Mouse (Mus musculus): ENCODE results near the gene Alg12. TPM values are rescaled to one million over a fixed set of nuclear protein-coding genes. Genes with fewer than 3 reads are reported as not detected.
A peak's percentile ranks its signal among the peaks of the same experiment; 100 is the strongest.

Alg12 gene
- polyA plus RNA-seq, 1 experiment from 2014 or later = 20.5 TPM

DNA sequence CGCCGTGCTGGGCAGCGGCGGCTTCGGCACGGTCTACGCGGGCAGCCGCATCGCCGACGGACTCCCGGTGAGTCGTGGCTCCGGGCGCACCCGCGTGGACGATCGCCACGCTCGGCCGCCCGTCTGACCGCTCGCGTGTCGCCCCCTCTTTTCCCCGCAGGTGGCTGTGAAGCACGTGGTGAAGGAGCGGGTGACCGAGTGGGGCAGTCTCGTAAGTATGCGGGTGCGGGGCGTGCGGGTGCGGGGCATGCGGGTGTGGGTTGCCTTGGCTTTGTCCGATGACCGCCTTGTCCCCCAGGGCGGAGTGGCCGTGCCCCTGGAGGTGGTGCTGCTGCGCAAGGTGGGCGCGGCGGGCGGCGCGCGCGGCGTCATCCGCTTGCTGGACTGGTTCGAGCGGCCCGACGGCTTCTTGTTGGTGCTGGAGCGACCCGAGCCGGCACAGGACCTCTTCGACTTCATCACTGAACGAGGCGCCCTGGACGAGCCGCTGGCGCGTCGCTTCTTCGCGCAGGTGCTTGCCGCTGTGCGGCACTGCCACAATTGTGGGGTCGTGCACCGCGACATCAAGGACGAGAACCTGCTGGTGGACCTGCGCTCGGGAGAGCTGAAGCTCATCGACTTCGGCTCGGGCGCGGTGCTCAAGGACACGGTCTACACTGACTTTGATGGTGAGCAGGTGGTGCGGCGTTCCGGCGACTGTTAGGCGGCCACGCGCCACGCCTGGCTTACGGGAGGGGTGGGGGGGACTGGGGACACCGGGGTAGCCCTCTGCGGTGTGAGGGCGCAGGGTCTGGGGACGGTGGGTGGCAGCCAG lies 44.0 kb upstream of the Alg12 start:
- H3K27me3 ChIP-seq = no peaks in the 10 kb centered on the region
- no peak for TF ChIP-seq CTCF (IDR thresholded peaks at IDR 0.05)
- CTCF ChIA-PET = interaction anchor here (1.5 to 2.8 kb wide), 5 partner anchors 13 to 59 kb away, joined by 5 to 20 read pairs (median 11); no protein-coding TSS in a partner anchor
- in situ Hi-C loops (cut with MboI; ENCODE audit: low pct_unique_long_range_greater_than_20kb) = no loop called here
- POLR2A ChIA-PET = interaction anchor here (0.6 to 5.3 kb wide), 8 partner anchors 8 to 54 kb away, joined by 3 to 44 read pairs (median 8); no protein-coding TSS in a partner anchor
- DNase-seq (ENCODE audit: low read depth, low spot score) (no peak), ATAC-seq (no peak)

DNA sequence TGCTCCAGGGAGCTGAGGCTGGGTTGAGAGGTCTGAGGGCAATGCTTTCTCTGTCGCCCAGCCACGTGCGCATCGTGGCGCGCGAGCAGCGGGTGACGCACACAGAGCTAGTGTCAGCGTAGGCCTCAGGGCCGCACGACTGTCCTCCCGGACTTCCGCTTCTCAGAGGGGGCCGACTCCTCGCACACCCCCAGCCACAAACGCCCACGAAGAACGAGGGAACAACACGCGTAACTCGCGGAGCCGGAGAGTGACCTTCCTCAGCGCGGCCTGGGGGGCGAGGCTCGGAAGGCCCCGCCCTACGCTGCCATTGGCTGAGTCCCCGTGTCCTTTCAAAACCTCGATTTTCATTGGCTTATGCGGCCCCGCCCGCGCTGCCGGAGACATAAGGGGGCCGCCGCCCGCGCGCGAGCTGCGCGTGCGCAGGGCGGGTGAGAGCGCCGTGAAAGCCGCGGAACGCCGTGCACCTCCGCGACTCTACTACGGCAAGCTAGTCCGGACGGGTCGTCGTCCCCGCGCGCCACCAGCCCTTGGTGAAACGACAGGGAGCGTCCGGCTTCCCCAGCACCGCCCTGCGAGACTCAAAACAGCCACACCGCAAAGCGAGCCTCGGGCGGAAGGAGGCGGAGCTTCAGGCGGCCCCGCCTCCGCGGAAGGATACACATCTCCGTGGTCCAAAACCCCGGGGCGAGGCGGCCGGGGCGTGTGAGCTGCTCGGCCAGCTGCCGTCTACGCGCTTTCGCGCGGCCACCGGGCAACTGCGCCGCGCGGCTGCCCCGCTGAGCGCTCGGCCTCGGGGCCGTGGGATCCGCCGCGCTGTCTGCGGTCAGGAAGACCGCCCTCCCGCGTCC lies 42.9 kb upstream of the Alg12 start, which contains the start of gene Pim3:
Gene Pim3, plus strand, starts transcription at position 415 of the 851 bp plus-strand sequence.
- POLR2A ChIA-PET = interaction anchor here (0.6 to 1.9 kb wide), 6 partner anchors 10 to 75 kb away, joined by 3 to 29 read pairs (median 6); no protein-coding TSS in a partner anchor
- CTCF ChIA-PET = interaction anchor here (1.0 to 2.8 kb wide), 4 partner anchors 11 to 32 kb away, joined by 3 to 11 read pairs (median 4); no protein-coding TSS in a partner anchor
- ATAC-seq (peak; percentile 65), DNase-seq (ENCODE audit: low read depth, low spot score) (peak; percentile 90)
- no peaks in the 10 kb centered on the region for H3K27me3 ChIP-seq
- in situ Hi-C loops (cut with MboI; ENCODE audit: low pct_unique_long_range_greater_than_20kb) = no loop called here
- TF ChIP-seq CTCF (IDR thresholded peaks at IDR 0.05) = no peak

DNA sequence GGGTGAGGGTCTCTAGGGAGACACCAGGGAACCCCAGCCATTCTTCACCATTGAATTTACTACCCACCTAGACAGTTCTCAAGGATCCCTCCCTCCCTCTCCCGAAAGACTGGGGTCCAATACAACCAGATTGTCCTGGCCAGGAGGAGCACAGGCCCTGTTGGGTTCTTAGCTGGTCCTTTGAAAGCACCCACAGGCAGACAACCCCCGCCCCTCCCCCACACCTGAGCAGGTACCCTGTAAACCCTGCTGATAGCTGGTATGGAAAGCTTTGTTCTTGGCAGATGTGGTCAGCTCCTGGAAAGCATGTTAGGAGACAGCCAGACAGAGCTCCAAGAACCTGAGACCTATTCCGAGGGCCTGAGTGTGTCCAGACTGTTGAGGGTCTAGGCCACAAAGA lies 41.7 kb upstream of the Alg12 start:
- POLR2A ChIA-PET = interaction anchor here (0.7 to 1.9 kb wide), 3 partner anchors 9 to 31 kb away, joined by 4 to 29 read pairs (median 11); no protein-coding TSS in a partner anchor
- ATAC-seq (no peak), DNase-seq (ENCODE audit: low read depth, low spot score) (no peak)
- CTCF ChIA-PET = interaction anchor here (1.5 to 2.8 kb wide), 2 partner anchors 16 to 31 kb away, joined by 4 to 11 read pairs; no protein-coding TSS in a partner anchor
- no peaks in the 10 kb centered on the region for H3K27me3 ChIP-seq
- in situ Hi-C loops (cut with MboI; ENCODE audit: low pct_unique_long_range_greater_than_20kb) = no loop called here
- no peak for TF ChIP-seq CTCF (IDR thresholded peaks at IDR 0.05)

DNA sequence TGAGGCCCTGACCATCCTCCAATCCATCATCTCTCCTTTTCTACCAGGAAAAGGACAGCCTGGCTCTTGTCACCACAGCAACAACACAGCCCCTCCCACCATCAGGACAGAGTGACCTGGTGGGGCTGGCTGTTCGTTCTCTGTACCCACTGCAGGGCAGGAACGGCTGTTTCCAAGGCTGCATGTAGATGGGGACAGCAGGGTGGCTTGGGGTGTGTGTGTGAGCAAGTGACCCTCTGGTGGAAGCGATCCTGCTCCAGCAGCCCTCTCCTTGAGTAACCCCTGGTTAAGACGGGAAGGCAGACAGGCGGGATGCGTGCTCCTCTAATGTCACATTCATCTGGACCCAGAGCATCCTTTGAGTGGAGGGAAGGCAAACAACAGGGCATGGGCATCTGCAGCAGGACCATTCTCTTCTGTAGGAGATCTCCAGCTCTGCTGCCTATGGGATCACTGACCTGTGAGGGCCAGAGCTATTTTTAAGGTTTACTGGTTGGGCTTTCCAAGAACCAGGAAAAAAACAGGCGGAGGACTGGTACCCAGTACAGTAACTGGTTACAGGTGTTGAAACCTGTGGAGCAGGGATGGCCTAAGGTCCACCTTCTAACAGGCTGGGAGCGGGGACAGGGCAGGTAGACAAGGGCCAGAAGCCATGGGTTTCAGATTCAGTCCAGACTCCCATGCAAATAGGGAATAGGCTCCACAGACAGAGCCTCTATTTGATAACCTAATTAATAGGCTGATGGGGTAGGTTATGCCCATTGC lies 40.3 kb upstream of the Alg12 start:
- CTCF ChIA-PET = no interaction called here
- TF ChIP-seq CTCF (IDR thresholded peaks at IDR 0.05) = no peak
- in situ Hi-C loops (cut with MboI; ENCODE audit: low pct_unique_long_range_greater_than_20kb) = no loop called here

DNA sequence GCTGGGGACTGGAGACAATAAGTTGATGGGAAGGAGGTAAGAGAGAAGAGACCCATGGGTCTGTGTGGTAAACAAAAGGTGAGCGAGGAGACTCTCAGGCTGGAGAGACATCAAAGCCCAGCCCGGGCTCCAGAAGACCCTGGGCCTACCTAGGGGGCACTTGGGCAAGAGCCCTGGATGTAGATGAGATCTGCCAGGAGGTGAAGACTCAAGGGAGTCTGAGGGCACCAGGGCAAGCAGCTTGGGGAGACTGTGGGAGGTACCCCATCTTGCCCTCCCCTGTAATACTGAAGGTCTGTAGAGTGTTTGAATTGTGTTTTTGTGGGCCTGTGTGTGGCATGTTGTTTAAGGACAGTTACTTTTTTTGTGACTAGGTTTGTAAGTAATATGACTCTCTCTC lies 39.6 kb upstream of the Alg12 start:
- POLR2A ChIA-PET = interaction anchor here (1.1 kb wide), 1 partner anchor 8 kb away, joined by 3 read pairs; no protein-coding TSS in a partner anchor
- H3K27me3 ChIP-seq = no peaks in the 10 kb centered on the region
- in situ Hi-C loops (cut with MboI; ENCODE audit: low pct_unique_long_range_greater_than_20kb) = no loop called here
- TF ChIP-seq CTCF (IDR thresholded peaks at IDR 0.05) = no peak
- DNase-seq (ENCODE audit: low read depth, low spot score) (no peak), ATAC-seq (no peak)
- CTCF ChIA-PET = no interaction called here

More for the DNA sequence above, 40.3 kb upstream of the Alg12 start:
- POLR2A ChIA-PET = interaction anchor here (1.1 kb wide), 1 partner anchor 8 kb away, joined by 3 read pairs; no protein-coding TSS in a partner anchor
- no peak for DNase-seq (ENCODE audit: low read depth, low spot score)
- no peak for ATAC-seq
- H3K27me3 ChIP-seq = no peaks in the 10 kb centered on the region

DNA sequence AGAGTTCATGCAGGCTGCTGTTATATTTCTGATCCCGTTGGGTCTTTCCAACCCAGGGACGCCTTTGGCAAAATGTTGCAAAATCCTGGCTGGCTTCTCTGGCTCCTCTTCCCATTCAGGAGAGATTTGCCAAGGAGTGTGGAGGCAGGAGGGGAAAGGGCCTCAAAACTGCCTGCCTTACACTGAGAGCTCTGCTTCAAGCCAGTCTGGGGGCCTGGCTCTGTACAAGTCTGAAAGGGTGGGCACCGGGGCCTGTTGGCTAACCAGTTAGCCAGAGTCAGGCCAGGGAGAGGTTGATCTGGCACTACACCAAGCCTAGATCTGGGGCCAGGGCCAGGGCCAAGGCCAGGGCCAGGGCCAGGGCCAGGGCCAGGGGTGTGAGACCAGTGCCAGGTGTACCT lies 39.0 kb upstream of the Alg12 start:
- no peaks in the 10 kb centered on the region for H3K27me3 ChIP-seq
- CTCF ChIA-PET = interaction anchor here (1.3 kb wide), 1 partner anchor 29 kb away, joined by 3 read pairs; no protein-coding TSS in a partner anchor
- no peak for DNase-seq (ENCODE audit: low read depth, low spot score)
- ATAC-seq = no peak
- in situ Hi-C loops (cut with MboI; ENCODE audit: low pct_unique_long_range_greater_than_20kb) = no loop called here
- POLR2A ChIA-PET = interaction anchor here (1.0 to 1.1 kb wide), 2 partner anchors 9 to 12 kb away, joined by 3 to 4 read pairs; no protein-coding TSS in a partner anchor
- no peak for TF ChIP-seq CTCF (IDR thresholded peaks at IDR 0.05)

DNA sequence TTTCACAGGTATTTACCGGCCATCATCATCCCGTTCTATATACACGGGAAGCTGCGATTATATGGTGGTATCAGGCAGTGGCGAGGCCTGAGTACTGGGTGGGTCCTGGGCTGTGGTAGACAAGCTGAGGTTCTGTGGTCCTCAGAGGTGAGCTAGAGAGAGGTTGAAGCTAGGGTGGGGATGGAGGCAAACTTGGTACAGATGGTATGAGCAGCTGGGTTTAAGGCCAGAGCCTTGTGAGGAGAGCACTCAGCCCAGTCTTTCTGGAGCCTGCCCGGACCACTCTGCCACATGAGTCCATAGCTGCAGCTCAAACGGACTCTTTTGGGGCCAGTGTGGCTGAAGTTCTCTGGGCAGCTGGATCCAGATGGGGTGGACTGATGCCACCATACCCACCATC lies 38.2 kb upstream of the Alg12 start:
- no peak for DNase-seq (ENCODE audit: low read depth, low spot score)
- H3K27me3 ChIP-seq = no peaks in the 10 kb centered on the region
- in situ Hi-C loops (cut with MboI; ENCODE audit: low pct_unique_long_range_greater_than_20kb) = no loop called here
- TF ChIP-seq CTCF (IDR thresholded peaks at IDR 0.05) = no peak
- POLR2A ChIA-PET = interaction anchor here (0.6 to 1.0 kb wide), 2 partner anchors 13 to 407 kb away, joined by 3 to 4 read pairs; no protein-coding TSS in a partner anchor
- no peak for ATAC-seq
- CTCF ChIA-PET = interaction anchor here (1.1 to 1.3 kb wide), 2 partner anchors 28 to 58 kb away, joined by 3 read pairs; no protein-coding TSS in a partner anchor

DNA sequence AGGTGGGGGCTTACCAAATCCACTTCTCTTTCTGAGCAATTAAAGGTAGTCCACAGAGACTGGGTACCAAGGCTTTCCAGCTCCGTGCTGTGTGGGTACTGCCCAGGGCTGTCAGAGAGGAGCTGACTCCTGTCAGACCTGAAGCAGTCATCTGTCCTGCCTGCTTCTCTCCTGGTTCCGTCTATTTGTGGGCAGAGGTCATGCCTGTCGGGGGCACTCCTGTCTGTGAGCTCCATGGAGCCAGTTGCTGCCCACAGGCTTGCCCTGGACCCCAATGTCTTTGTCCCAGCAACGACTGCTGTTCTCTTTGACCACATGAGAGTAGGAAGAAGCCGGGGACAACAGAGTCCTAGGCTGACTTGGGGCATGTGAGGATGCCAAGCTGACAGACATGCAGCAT lies 37.5 kb upstream of the Alg12 start:
- DNase-seq (ENCODE audit: low read depth, low spot score) (no peak), ATAC-seq (no peak)
- no peak for TF ChIP-seq CTCF (IDR thresholded peaks at IDR 0.05)
- ChIA-PET CTCF (interaction anchor here (1.1 kb wide), 2 partner anchors 17 to 59 kb away, joined by 3 read pairs; no protein-coding TSS in a partner anchor), POLR2A (interaction anchor here (3.9 kb wide), 1 partner anchor 26 kb away, joined by 29 read pairs; no protein-coding TSS in a partner anchor)
- in situ Hi-C loops (cut with MboI; ENCODE audit: low pct_unique_long_range_greater_than_20kb) = no loop called here
- no peaks in the 10 kb centered on the region for H3K27me3 ChIP-seq

DNA sequence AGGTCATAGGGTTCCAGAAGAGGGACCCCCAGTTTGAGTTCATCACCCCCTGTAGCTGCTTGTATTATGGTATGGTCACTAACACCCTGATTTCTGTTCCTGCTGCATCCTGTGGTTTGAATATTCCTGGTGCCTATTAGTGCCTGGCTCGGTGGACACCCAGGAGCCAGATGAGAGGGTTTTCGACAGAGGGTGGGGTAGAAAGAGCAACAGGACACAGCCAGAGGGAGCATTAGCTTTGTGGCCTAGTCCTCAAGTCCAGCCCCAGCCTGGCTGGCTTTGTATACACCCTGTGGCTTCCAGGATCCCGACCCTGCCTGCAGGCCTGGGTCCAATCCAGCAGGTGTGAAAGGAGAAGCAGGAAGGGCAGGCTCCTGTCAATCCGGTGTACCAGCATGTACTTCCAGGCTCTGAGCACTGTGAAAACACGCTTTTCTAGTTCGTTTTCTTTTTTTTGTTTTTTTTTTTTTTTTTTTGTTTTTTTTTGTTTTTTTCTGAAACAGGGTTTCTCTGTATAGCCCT lies 36.8 kb upstream of the Alg12 start:
- DNase-seq (ENCODE audit: low read depth, low spot score) (no peak), ATAC-seq (no peak)
- no peak for TF ChIP-seq CTCF (IDR thresholded peaks at IDR 0.05)
- in situ Hi-C loops (cut with MboI; ENCODE audit: low pct_unique_long_range_greater_than_20kb) = no loop called here
- H3K27me3 ChIP-seq = no peaks in the 10 kb centered on the region
- ChIA-PET CTCF (interaction anchor here (1.1 to 1.5 kb wide), 4 partner anchors 18 to 66 kb away, joined by 3 to 5 read pairs (median 3); no protein-coding TSS in a partner anchor), POLR2A (interaction anchor here (1.0 to 3.9 kb wide), 4 partner anchors 8 to 26 kb away, joined by 3 to 29 read pairs (median 4); no protein-coding TSS in a partner anchor)
